Mouse (Mus musculus) limb, embryonic 10.5 days (tissue): Measurements from ENCODE around the gene Tmem120b. TPM values are rescaled to one million over a fixed set of nuclear protein-coding genes. Genes with fewer than 3 reads are reported as not detected.
"Not testable (repeated sequence)": the region's sequence is repeated elsewhere in the genome, so short reads cannot be mapped to it uniquely, and the experiment has no call there.

ENCODE experiments used
- DNase-seq: peaks from one replicate; pipeline ENCODE4 v3.0.0-alpha.2; 2017; ENCODE audit warnings: low spot score
- H3K27ac ChIP-seq: fragments of 300-500 bp; sonication (generic); 2 replicates; pipeline ENCODE4 v1.5.1; 2016; ENCODE audit warnings: mild to moderate bottlenecking
- H3K27me3 ChIP-seq: fragments of 300-500 bp; sonication (generic); 2 replicates; pipeline ENCODE4 v1.6.1; 2016; ENCODE audit warnings: low read depth, mild to moderate bottlenecking; ENCODE audit not compliant: poor library complexity, severe bottlenecking
- H3K36me3 ChIP-seq: fragments of 300-500 bp; sonication (generic); 2 replicates; pipeline ENCODE4 v1.6.1; 2016; ENCODE audit warnings: mild to moderate bottlenecking, moderate library complexity
- H3K4me1 ChIP-seq: fragments of 300-500 bp; sonication (generic); 2 replicates; pipeline ENCODE4 v1.6.1; 2016
- H3K4me3 ChIP-seq: fragments of 300-500 bp; sonication (generic); 2 replicates; pipeline ENCODE4 v1.5.1; 2016; ENCODE audit warnings: mild to moderate bottlenecking, moderate library complexity
- H3K9me3 ChIP-seq: fragments of 300-500 bp; sonication (generic); replicated peaks from 2 replicates; pipeline ENCODE4 v1.6.1; 2016; ENCODE audit warnings: mild to moderate bottlenecking
- WGBS: fragments of 180-500 bp; shearing (Covaris S2); methylation state at CpG from one replicate; pipeline ENCODE4 v1.1.7; 2016; 5-methylcytosine and 5-hydroxymethylcytosine counted together
- polyA plus RNA-seq: library from polyadenylated mRNA; unstranded; fragments of >200 nt; fragmentation: Nextera tagmentation; extraction: Ambion mirVana; gene quantifications from 2 replicates; pipeline ENCODE4 v1.2.1, GENCODE M21; 2016

The Tmem120b gene
- polyA plus RNA-seq, 1 experiment from 2014 or later = 12.4 TPM

GRCm38 (mm10) chr5:123059757-123060520 lies 8.3 kb upstream of the Tmem120b start:
- Histone ChIP-seq H3K27me3 (no peaks in the 10 kb centered on the region), H3K27ac (peak overlapping the region; percentile 75)
- WGBS = 27% methylated on average over 14 of the region's 14 CpGs

DNA sequence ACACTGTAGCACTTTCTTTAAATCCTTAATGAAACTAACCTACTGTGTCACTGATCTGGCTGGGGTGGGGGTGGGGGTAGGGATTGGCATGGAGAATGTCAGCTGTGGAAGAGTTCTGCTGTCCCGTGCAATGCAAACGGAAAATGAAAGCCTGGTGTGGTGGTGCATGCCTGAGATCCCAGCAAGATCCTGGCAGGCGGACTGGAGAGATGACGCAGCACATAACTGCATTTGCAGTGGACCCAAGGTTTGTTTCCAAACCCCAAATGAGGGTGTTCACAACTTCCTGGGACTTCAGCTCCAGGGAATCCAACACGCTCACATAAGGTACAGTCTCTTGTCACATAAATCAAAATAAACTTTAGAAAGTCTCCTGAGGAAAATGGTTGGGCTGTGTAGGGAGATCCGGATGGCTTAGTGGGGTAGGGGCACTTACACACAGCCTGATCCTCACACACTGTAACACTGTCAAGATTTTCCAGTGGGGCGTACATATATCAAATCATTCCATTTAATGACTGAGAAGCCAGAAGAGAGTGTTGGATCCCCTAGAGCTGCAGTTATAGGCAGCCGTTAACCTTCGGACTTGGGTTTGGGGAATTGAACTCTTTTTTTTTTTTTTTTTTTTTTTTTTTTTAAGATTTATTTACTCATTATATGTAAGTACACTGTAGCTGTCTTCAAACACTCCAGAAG lies 7.4 kb upstream of the Tmem120b start:
- WGBS = 64% methylated on average over 9 of the region's 9 CpGs
- 0 out of 2 replicates have a peak overlapping the region, but pooled peaks have one; percentile 8 for H3K4me3 ChIP-seq
- peak overlapping the region; percentile 62 for H3K27ac ChIP-seq
- DNase-seq = no peak
- H3K27me3 ChIP-seq = no peaks in the 10 kb centered on the region
- H3K9me3 ChIP-seq = no peaks in the 10 kb centered on the region
- H3K36me3 ChIP-seq = no peaks in the 10 kb centered on the region
- H3K4me1 ChIP-seq = peaks cover 21% of the 10 kb centered on the region

More at GRCm38 (mm10) chr5:123059757-123060520, 8.3 kb upstream of the Tmem120b start:
- Histone ChIP-seq H3K4me1 (peaks cover 21% of the 10 kb centered on the region), H3K4me3 (peak overlapping the region; percentile 8; the same call in 1 of the 2 replicates), H3K36me3 (no peaks in the 10 kb centered on the region), H3K9me3 (no peaks in the 10 kb centered on the region)
- peak; percentile 49 for DNase-seq

DNA sequence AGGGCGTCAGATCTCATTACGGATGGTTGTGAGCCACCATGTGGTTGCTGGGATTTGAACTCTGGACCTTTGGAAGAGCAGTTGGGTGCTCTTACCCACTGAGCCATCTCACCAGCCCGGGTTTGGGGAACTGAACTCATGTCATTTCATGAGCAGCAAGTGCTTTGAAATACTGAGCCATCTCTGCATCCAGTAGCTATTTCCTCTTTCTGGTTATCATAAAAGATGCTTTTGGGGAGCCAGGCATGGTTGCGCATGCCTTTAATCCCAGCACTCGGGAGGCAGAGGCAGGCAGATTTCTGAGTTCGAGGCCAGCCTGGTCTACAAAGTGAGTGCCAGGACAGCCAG lies 6.8 kb upstream of the Tmem120b start:
- peaks cover 21% of the 10 kb centered on the region for H3K4me1 ChIP-seq
- DNase-seq, H3K4me3 ChIP-seq, H3K36me3 ChIP-seq, H3K9me3 ChIP-seq, H3K27ac ChIP-seq, H3K27me3 ChIP-seq: not testable (repeated sequence)
- 81% methylated on average over 6 of the region's 6 CpGs for WGBS

DNA sequence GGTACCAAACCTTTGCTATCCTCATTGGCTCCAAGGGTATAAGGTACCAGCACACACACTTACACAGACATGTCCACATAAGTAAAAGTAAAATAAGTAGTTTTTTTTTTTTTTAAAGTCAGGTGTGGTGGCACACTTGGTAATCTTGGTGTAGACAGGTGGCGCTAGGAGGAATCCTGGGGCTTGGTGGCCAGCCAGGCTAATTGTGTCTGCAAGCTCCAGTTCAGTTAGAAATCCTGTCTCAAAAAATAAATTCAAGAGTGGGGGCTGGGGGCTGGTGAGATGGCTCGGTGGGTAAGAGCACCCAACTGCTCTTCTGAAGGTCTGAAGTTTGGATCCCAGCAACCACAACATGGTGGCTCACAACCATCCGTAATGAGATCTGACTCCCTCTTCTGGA lies 5.1 kb upstream of the Tmem120b start:
- Histone ChIP-seq H3K9me3 (no peaks in the 10 kb centered on the region), H3K4me1 (peaks cover 26% of the 10 kb centered on the region), H3K27me3 (no peaks in the 10 kb centered on the region), H3K36me3 (no peaks in the 10 kb centered on the region), H3K27ac (no peak overlapping the region), H3K4me3 (no peak overlapping the region)
- 88% methylated on average over 3 of the region's 3 CpGs for WGBS
- DNase-seq = no peak

DNA sequence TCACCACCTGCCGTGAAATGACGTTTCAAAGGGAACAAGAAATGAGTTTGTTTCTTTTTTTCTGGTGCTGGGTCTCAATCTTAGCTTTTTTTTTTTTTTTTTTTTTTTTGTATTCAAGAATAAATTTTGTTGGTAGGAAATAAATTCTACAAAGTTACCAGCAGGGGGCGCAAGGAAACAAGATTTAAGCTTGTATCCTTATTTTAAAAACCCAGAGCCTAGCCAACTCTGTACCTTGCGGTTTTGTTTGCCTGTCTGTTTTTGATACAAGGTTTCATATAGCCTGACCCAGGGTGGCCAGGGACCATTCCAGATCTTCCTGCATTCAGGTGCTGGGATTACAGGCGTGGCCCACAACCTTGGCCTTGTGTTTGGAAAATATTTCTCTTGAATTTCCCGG lies 4.0 kb upstream of the Tmem120b start:
- Histone ChIP-seq H3K4me3 (no peak overlapping the region), H3K27ac (no peak overlapping the region), H3K27me3 (no peaks in the 10 kb centered on the region), H3K9me3 (no peaks in the 10 kb centered on the region), H3K4me1 (peaks cover 18% of the 10 kb centered on the region), H3K36me3 (no peaks in the 10 kb centered on the region)
- peak; percentile 56 for DNase-seq
- 34% methylated on average over 6 of the region's 6 CpGs for WGBS

GRCm38 (mm10) chr5:123067395-123067995 lies 720 bp upstream of the Tmem120b start:
- Histone ChIP-seq H3K27me3 (no peaks in the 10 kb centered on the region), H3K9me3 (no peaks in the 10 kb centered on the region), H3K27ac (no peak overlapping the region), H3K4me1 (peaks cover 4% of the 10 kb centered on the region; the same call in 1 of the 2 replicates), H3K4me3 (no peak overlapping the region), H3K36me3 (no peaks in the 10 kb centered on the region)
- WGBS = 28% methylated on average over 6 of the region's 6 CpGs
- DNase-seq = no peak

- DNase-seq = no peak
- H3K4me3 ChIP-seq = no peak overlapping the region
- H3K36me3 ChIP-seq = no peaks in the 10 kb centered on the region
- no peaks in the 10 kb centered on the region for H3K9me3 ChIP-seq
- 99% methylated on average over 2 of the region's 2 CpGs for WGBS
- no peaks in the 10 kb centered on the region for H3K27me3 ChIP-seq
- H3K4me1 ChIP-seq = peaks cover 4% of the 10 kb centered on the region; the same call in 1 of the 2 replicates
- H3K27ac ChIP-seq = no peak overlapping the region
Measured at GRCm38 (mm10) chr5:123068714-123069113, 499 bp downstream of the Tmem120b start.

GRCm38 (mm10) chr5:123075576-123076418 lies 7.6 kb downstream of the Tmem120b start:
- H3K4me3 ChIP-seq = peak overlapping the region; percentile 77
- 9% methylated on average over 45 of the region's 45 CpGs for WGBS
- peak overlapping the region; percentile 82 for H3K27ac ChIP-seq
- H3K4me1 ChIP-seq = peaks cover 48% of the 10 kb centered on the region
- no peaks in the 10 kb centered on the region for H3K27me3 ChIP-seq
- H3K9me3 ChIP-seq = no peaks in the 10 kb centered on the region
- peak; percentile 96 for DNase-seq
- H3K36me3 ChIP-seq = no peaks in the 10 kb centered on the region

- Histone ChIP-seq H3K4me3 (peak overlapping the region; percentile 77), H3K36me3 (no peaks in the 10 kb centered on the region), H3K4me1 (peaks cover 48% of the 10 kb centered on the region), H3K27ac (peak overlapping the region; percentile 82), H3K9me3 (no peaks in the 10 kb centered on the region), H3K27me3 (no peaks in the 10 kb centered on the region)
- 3% methylated on average over 35 of the region's 35 CpGs for WGBS
- DNase-seq = no peak
Measured at GRCm38 (mm10) chr5:123076419-123077281, 8.4 kb downstream of the Tmem120b start.

DNA sequence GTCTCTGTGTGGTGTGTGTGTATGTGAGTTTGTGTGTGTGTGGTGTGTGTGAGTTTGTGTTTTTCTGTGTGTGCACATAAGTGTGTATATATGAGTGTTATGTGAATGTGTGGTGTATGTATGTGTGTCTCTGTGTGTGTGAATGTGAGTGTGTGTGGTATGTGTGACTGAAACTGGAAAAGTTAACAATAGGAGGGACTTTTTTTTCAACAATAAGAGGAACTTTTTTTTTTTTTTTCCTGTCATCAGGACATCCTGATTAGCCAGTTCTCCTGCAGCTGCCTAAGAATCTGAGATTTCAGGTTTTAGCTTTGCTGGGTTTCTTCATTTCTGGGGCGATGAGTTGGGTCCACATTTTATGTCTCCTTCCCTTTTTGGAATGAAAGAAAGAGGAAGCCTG lies 11.4 kb downstream of the Tmem120b start:
- H3K4me1 ChIP-seq = peaks cover 52% of the 10 kb centered on the region
- 77% methylated on average over 1 of the region's 1 CpGs for WGBS
- H3K27me3 ChIP-seq = no peaks in the 10 kb centered on the region
- H3K4me3 ChIP-seq = no peak overlapping the region
- H3K36me3 ChIP-seq = no peaks in the 10 kb centered on the region
- no peak for DNase-seq
- peak overlapping the region; percentile 47; the same call in 1 of the 2 replicates for H3K27ac ChIP-seq
- H3K9me3 ChIP-seq = no peaks in the 10 kb centered on the region

- DNase-seq = peak; percentile 46
- H3K36me3 ChIP-seq = no peaks in the 10 kb centered on the region
- H3K9me3 ChIP-seq = no peaks in the 10 kb centered on the region
- WGBS = 42% methylated on average over 8 of the region's 8 CpGs
- no peaks in the 10 kb centered on the region for H3K27me3 ChIP-seq
- H3K27ac ChIP-seq = peak overlapping the region; percentile 47; the same call in 1 of the 2 replicates
- peaks cover 49% of the 10 kb centered on the region for H3K4me1 ChIP-seq
- H3K4me3 ChIP-seq = no peak overlapping the region
Measured at GRCm38 (mm10) chr5:123080041-123080440, 11.8 kb downstream of the Tmem120b start.

DNA sequence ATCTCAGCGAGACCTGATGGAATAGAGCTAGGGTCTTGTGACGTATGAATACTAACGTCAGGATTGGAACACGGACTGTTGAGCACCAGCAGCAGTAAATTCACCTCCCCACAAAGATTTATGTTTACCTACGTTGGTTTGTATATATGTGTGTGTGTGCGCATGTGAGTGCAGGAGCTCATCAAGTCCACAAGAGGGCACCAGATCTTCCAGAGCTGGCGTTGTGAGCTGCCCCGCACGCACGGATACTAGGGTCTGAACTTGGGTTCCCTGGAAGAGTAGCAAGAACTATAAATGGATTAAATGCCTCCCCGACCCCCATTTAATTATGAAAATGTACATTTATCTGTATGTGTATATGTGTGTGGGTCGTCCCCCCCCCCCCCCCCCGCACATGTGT lies 12.3 kb downstream of the Tmem120b start:
- Histone ChIP-seq H3K9me3 (no peaks in the 10 kb centered on the region), H3K27me3 (no peaks in the 10 kb centered on the region), H3K4me1 (peaks cover 44% of the 10 kb centered on the region), H3K27ac (no peak overlapping the region; the same call in 1 of the 2 replicates), H3K4me3 (no peak overlapping the region), H3K36me3 (no peaks in the 10 kb centered on the region)
- 96% methylated on average over 13 of the region's 13 CpGs for WGBS
- no peak for DNase-seq
